Comparison of ENCODE assay signal across 8 mouse cellular contexts in genomic region chr9:62555258-62555856, GRCm38 (mm10). TPM values are rescaled to one million over a fixed set of nuclear protein-coding genes. Genes with fewer than 3 reads are reported as not detected.
A peak's percentile ranks its signal among the peaks of the same experiment; 100 is the strongest.
DNase-seq lines count a peak whose midpoint lies in the region; ATAC-seq lines count a peak whose summit lies in the region.

No protein-coding gene starts in this region.

- peak; percentile 73 for ATAC-seq in common myeloid progenitor, adult 5-6 weeks (replicated peaks; ENCODE audit: low read depth, poor library complexity, severe bottlenecking)

- intact Hi-C loops in heart, postnatal 10 days (cut with DNase I), result loop anchor here (5.0 to 10.0 kb wide), 2 partner anchors 222 to 511 kb away; no protein-coding TSS in a partner anchor
- intact Hi-C loops in left cerebral cortex, postnatal 10 days (cut with DNase I), result loop anchor here (2.0 to 10.0 kb wide), 3 partner anchors 222 to 611 kb away; partner anchors contain the start of gene Kif23

- 57% methylated on average over 5 of the region's 5 CpGs for WGBS in heart, embryonic 10.5 days

- no peaks in the 10 kb centered on the region for H3K9me3 ChIP-seq in heart, embryonic 10.5 days

- H3K27me3 ChIP-seq in heart, embryonic 10.5 days (ENCODE audit: insufficient read depth, poor library complexity, severe bottlenecking), result 0 out of 2 replicates have a peak, but pooled peaks cover 5% of the 10 kb centered on the region

- no peaks in the 10 kb centered on the region for H3K36me3 ChIP-seq in heart, embryonic 10.5 days

- no peak overlapping the region for H3K4me3 ChIP-seq in heart, embryonic 10.5 days

- peak; percentile 60 to 83 for DNase-seq in heart, postnatal 10 days
- DNase-seq in heart, embryonic 10.5 days (ENCODE audit: low spot score), result no peak
- DNase-seq in urinary bladder, postnatal 14 days (ENCODE audit: low spot score), result peak; percentile 38
- DNase-seq in urinary bladder, adult 18-20 months (ENCODE audit: low spot score in 2 of 2), result no peak
- DNase-seq in left cerebral cortex, postnatal 10 days (ENCODE audit: extremely low spot score in 1 of 2, low spot score in 2 of 2), result peak; percentile 57 to 73
- DNase-seq in retina, postnatal 7 days (ENCODE audit: low read depth, low spot score), result peak; percentile 57
- DNase-seq in adrenal gland, postnatal 4 days (ENCODE audit: low spot score in 2 of 2), result no peak

- no peak overlapping the region for H3K27ac ChIP-seq in heart, embryonic 10.5 days

- peaks cover 9% of the 10 kb centered on the region; the same call in 1 of the 2 replicates for H3K4me1 ChIP-seq in heart, embryonic 10.5 days

RNA-seq across cellular contexts. Expression of gene Coro2b, which starts 18.5 kb away (rescaled TPM):
- total RNA-seq in heart, postnatal 10 days (2021), result 10 to 100 TPM; 17.9 to 20.3 TPM
- polyA plus RNA-seq in heart, embryonic 10.5 days (2016; fragmentation: Nextera tagmentation; extraction: Ambion mirVana), result 6.0 and 6.3 TPM in 2 replicates
- total RNA-seq in common myeloid progenitor, adult 5-6 weeks (2017), result 0.87 TPM in 1 of 2 replicates, not detected in the other
- 100 to 1,000 TPM; 107 to 113 TPM for total RNA-seq in left cerebral cortex, postnatal 10 days (2021)
- total RNA-seq in adrenal gland, postnatal 4 days (2021), result 10 to 100 TPM; 28.4 to 32.6 TPM

Comparison
In these comparisons a context has a peak if more than half of its experiments do, and no peak if none do; other contexts are left out.
1. DNase-seq: peak in heart, postnatal 10 days (2 of 2), urinary bladder, postnatal 14 days (single experiment), left cerebral cortex, postnatal 10 days (2 of 2) and retina, postnatal 7 days (single experiment); none in heart, embryonic 10.5 days (single experiment), urinary bladder, adult 18-20 months (0 of 2) and adrenal gland, postnatal 4 days (0 of 2).
2. RNA of gene Coro2b, which starts 18.5 kb away (total RNA-seq): 107 to 113 TPM in left cerebral cortex, postnatal 10 days, 28.4 to 32.6 TPM in adrenal gland, postnatal 4 days and 17.9 to 20.3 TPM in heart, postnatal 10 days; 0.87 TPM in common myeloid progenitor, adult 5-6 weeks; every median in the first group is over 10 times any median in the second.